Mouse (Mus musculus): ENCODE results near the gene Lsamp.

DNA sequence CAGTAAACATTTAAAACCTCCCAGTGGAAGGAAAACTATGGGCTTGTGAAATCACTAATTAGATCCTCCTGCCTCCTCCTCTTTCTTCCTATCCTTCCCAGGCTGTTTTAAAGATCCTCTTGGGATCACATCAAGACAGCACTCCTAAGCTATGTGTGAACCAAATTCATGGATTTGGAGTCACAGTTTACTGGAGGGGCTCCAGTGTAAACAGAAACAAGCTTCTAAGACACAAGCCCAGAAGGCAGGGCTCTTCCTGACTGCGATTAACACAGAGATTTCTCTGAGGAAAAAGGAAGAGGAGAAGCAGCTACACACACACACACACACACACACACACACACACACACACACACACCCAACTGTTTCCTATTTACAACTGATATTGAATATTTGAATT lies 961.7 kb downstream of the Lsamp start:
- TF ChIP-seq POLR2A (IDR thresholded peaks at IDR 0.05; ENCODE audit: extremely low read depth, insufficient read depth, low read length) (no peak), CTCF (IDR thresholded peaks at IDR 0.05; ENCODE audit: low read depth, low read length) (no peak)
